Mouse (Mus musculus): ENCODE data around the gene Cd36. TPM values are rescaled to one million over a fixed set of nuclear protein-coding genes. Genes with fewer than 3 reads are reported as not detected.

Cd36 gene
- polyA plus RNA-seq, 1 experiment: 17.0 TPM

DNA sequence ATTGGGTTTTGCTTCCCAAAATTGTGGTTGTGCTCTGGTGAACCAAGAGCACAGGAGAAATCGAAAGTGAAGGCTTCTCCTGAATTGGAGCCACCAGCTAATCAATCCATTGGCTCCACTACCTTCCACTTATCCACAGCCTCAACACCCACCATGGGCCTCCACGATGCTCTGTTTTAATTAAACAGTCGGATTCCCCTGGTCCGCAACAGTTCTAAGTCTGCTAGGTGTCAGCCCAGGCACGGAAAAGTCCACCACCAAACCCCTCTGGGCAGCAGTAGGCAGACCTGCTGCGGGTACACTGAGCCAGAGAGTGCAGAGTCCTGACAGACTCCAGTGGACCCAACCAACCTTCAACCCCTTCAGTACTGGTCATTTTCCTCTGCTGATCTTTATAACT, 112.0 kb downstream of the Cd36 start:
- WGBS: 90% methylated on average over 6 of the region's 6 CpGs
- Histone ChIP-seq H3K4me1 (replicated peaks; ENCODE audit: control insufficient read depth, insufficient read depth, low read length) (no peaks in the 10 kb centered on the region), H3K4me3 (ENCODE audit: control insufficient read depth, insufficient read depth, low read length) (no peak overlapping the region), H3K36me3 (ENCODE audit: control insufficient read depth, insufficient read depth, low read length) (no peaks in the 10 kb centered on the region), H3K27ac (ENCODE audit: control insufficient read depth, insufficient read depth, low read length) (no peak overlapping the region), H3K27me3 (ENCODE audit: control insufficient read depth, insufficient read depth, low read length) (no peaks in the 10 kb centered on the region)
- DNase-seq: no peak
- TF ChIP-seq CTCF (IDR thresholded peaks at IDR 0.05; ENCODE audit: borderline replicate concordance, control insufficient read depth, extremely low read depth, insufficient read depth, low read length, poor library complexity) (no peak), POLR2A (IDR thresholded peaks at IDR 0.05; ENCODE audit: control insufficient read depth, extremely low read depth, insufficient read depth, low read length, poor library complexity) (no peak)

- Histone ChIP-seq H3K4me1 (replicated peaks; ENCODE audit: control insufficient read depth, insufficient read depth, low read length) (no peaks in the 10 kb centered on the region), H3K36me3 (ENCODE audit: control insufficient read depth, insufficient read depth, low read length) (no peaks in the 10 kb centered on the region), H3K27ac (ENCODE audit: control insufficient read depth, insufficient read depth, low read length) (no peak overlapping the region), H3K27me3 (ENCODE audit: control insufficient read depth, insufficient read depth, low read length) (no peaks in the 10 kb centered on the region), H3K4me3 (ENCODE audit: control insufficient read depth, insufficient read depth, low read length) (no peak overlapping the region)
- 80% methylated on average over 2 of the region's 2 CpGs for WGBS
- TF ChIP-seq CTCF (IDR thresholded peaks at IDR 0.05; ENCODE audit: borderline replicate concordance, control insufficient read depth, extremely low read depth, insufficient read depth, low read length, poor library complexity) (no peak), POLR2A (IDR thresholded peaks at IDR 0.05; ENCODE audit: control insufficient read depth, extremely low read depth, insufficient read depth, low read length, poor library complexity) (no peak)
- no peak for DNase-seq
These were observed 118.3 kb downstream of the Cd36 start for GRCm38 (mm10) chr5:17770328-17770727.

GRCm38 (mm10) chr5:17766006-17766677, 122.5 kb downstream of the Cd36 start:
- Histone ChIP-seq H3K4me3 (ENCODE audit: control insufficient read depth, insufficient read depth, low read length) (no peak overlapping the region), H3K36me3 (ENCODE audit: control insufficient read depth, insufficient read depth, low read length) (no peaks in the 10 kb centered on the region), H3K27ac (ENCODE audit: control insufficient read depth, insufficient read depth, low read length) (no peak overlapping the region), H3K27me3 (ENCODE audit: control insufficient read depth, insufficient read depth, low read length) (no peaks in the 10 kb centered on the region), H3K4me1 (replicated peaks; ENCODE audit: control insufficient read depth, insufficient read depth, low read length) (no peaks in the 10 kb centered on the region)
- 73% methylated on average over 4 of the region's 4 CpGs for WGBS
- TF ChIP-seq CTCF (IDR thresholded peaks at IDR 0.05; ENCODE audit: borderline replicate concordance, control insufficient read depth, extremely low read depth, insufficient read depth, low read length, poor library complexity): no peak
- no peak for TF ChIP-seq POLR2A (IDR thresholded peaks at IDR 0.05; ENCODE audit: control insufficient read depth, extremely low read depth, insufficient read depth, low read length, poor library complexity)
- DNase-seq: no peak

- DNase-seq: no peak
- H3K27ac ChIP-seq (ENCODE audit: control insufficient read depth, insufficient read depth, low read length): no peak overlapping the region
- H3K36me3 ChIP-seq (ENCODE audit: control insufficient read depth, insufficient read depth, low read length): no peaks in the 10 kb centered on the region
- H3K4me3 ChIP-seq (ENCODE audit: control insufficient read depth, insufficient read depth, low read length): no peak overlapping the region
- H3K4me1 ChIP-seq (replicated peaks; ENCODE audit: control insufficient read depth, insufficient read depth, low read length): no peaks in the 10 kb centered on the region
- 90% methylated on average over 7 of the region's 7 CpGs for WGBS
- TF ChIP-seq CTCF (IDR thresholded peaks at IDR 0.05; ENCODE audit: borderline replicate concordance, control insufficient read depth, extremely low read depth, insufficient read depth, low read length, poor library complexity) (no peak), POLR2A (IDR thresholded peaks at IDR 0.05; ENCODE audit: control insufficient read depth, extremely low read depth, insufficient read depth, low read length, poor library complexity) (no peak)
- no peaks in the 10 kb centered on the region for H3K27me3 ChIP-seq (ENCODE audit: control insufficient read depth, insufficient read depth, low read length)
These were observed 135.1 kb downstream of the Cd36 start for GRCm38 (mm10) chr5:17753471-17754005.

DNA sequence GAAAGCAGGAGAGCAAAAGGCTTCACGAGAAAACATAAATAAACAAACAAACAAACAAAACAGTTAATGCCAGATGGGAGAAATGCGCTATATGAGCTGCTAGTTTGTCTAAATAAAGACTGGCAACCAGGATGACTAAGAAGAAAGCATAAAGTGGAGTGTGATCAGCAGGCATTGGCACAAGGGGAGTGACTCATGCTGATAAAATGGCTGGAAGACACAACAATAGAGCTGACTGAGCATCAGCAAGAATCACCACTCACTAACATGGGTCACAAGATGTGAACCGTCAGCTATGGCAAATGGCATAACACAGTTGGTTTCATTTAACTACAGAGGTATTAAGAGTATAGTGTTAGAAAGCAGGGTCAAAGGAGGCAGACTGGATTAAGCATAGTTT, 140.3 kb downstream of the Cd36 start:
- TF ChIP-seq POLR2A (IDR thresholded peaks at IDR 0.05; ENCODE audit: control insufficient read depth, extremely low read depth, insufficient read depth, low read length, poor library complexity) (no peak), CTCF (IDR thresholded peaks at IDR 0.05; ENCODE audit: borderline replicate concordance, control insufficient read depth, extremely low read depth, insufficient read depth, low read length, poor library complexity) (no peak)
- Histone ChIP-seq H3K4me3 (ENCODE audit: control insufficient read depth, insufficient read depth, low read length) (no peak overlapping the region), H3K27ac (ENCODE audit: control insufficient read depth, insufficient read depth, low read length) (no peak overlapping the region), H3K27me3 (ENCODE audit: control insufficient read depth, insufficient read depth, low read length) (no peaks in the 10 kb centered on the region), H3K4me1 (replicated peaks; ENCODE audit: control insufficient read depth, insufficient read depth, low read length) (no peaks in the 10 kb centered on the region), H3K36me3 (ENCODE audit: control insufficient read depth, insufficient read depth, low read length) (no peaks in the 10 kb centered on the region)
- no peak for DNase-seq
- WGBS: 83% methylated on average over 3 of the region's 3 CpGs

DNA sequence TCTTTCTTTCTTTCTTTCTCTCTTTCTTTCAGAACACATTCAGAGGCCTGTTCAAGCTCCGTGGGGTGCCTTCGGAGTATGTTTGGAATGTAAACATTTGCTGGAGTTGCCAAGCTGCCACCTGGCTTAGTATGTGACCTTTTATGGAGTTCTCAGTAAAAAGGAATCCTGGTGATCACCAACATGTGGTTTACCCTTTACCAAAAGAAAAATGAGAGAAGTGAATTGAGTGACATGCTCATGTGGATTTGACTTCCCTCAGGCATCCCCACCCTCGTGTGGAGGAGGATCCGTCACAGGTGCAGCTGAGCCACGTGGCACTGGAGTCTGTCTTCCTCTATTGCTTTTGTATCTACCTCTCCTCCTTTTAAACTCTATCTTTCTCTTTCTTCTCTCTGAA, 141.5 kb downstream of the Cd36 start:
- TF ChIP-seq CTCF (IDR thresholded peaks at IDR 0.05; ENCODE audit: borderline replicate concordance, control insufficient read depth, extremely low read depth, insufficient read depth, low read length, poor library complexity) (no peak), POLR2A (IDR thresholded peaks at IDR 0.05; ENCODE audit: control insufficient read depth, extremely low read depth, insufficient read depth, low read length, poor library complexity) (no peak)
- H3K4me3 ChIP-seq (ENCODE audit: control insufficient read depth, insufficient read depth, low read length): no peak overlapping the region
- no peak for DNase-seq
- H3K36me3 ChIP-seq (ENCODE audit: control insufficient read depth, insufficient read depth, low read length): no peaks in the 10 kb centered on the region
- 66% methylated on average over 5 of the region's 5 CpGs for WGBS
- H3K27ac ChIP-seq (ENCODE audit: control insufficient read depth, insufficient read depth, low read length): no peak overlapping the region
- no peaks in the 10 kb centered on the region for H3K4me1 ChIP-seq (replicated peaks; ENCODE audit: control insufficient read depth, insufficient read depth, low read length)
- H3K27me3 ChIP-seq (ENCODE audit: control insufficient read depth, insufficient read depth, low read length): no peaks in the 10 kb centered on the region
